Mouse (Mus musculus): ENCODE data around the gene Grpel1.

DNA sequence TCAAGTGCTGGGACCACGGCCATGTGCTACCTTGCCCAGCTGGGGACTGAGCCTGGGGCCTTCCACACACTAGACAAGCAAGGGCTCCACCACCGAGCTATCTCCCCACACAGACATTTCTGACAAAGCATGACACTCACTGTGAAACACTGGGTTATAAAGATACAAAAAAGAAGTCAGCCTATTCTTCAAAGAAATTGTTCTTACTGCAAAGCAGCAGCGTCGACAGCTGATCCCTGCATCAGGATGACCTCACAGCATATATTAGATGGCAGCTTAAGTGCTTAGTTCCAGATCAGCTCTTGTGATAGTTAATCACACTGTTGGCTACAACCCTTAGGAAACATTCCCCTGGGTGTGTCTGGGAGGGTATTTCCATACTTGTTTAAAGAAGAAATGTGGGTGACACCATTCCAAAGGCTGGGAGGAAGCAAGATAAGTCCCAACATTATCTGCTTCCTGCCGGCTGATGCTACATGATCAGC is 58.5 kb downstream of the Grpel1 start:
- no peak for TF ChIP-seq CTCF (IDR thresholded peaks at IDR 0.05; ENCODE audit: low read depth, low read length)
- no peak for TF ChIP-seq EP300 (IDR thresholded peaks at IDR 0.05; ENCODE audit: insufficient read depth, low read depth, low read length)
